Mouse (Mus musculus) CH12.LX (cell line): ENCODE results near the gene Slc38a10.

Experiments used
- CHD1 ChIP-seq: IDR thresholded peaks from 2 replicates; pipeline ENCODE4 v1.6.1; 2012; ENCODE audit warnings: low read depth, low read length, improper control_type of control experiment, inconsistent platforms
- CTCF ChIP-seq, 2 experiments: IDR thresholded peaks in 1 of 2; conservative IDR thresholded peaks in 1 of 2; 2 replicates each; pipeline ENCODE4 v1.5.1; 2011 to 2012; ENCODE audit warnings: low read depth in 2 of 2, low read length in 2 of 2, improper control_type of control experiment in 1 of 2, inconsistent platforms in 1 of 2, mild to moderate bottlenecking in 1 of 2, moderate library complexity in 1 of 2
- E2F4 ChIP-seq: IDR thresholded peaks from 2 replicates; pipeline ENCODE4 v1.6.1; 2011; ENCODE audit warnings: low read depth, low read length, improper control_type of control experiment; ENCODE audit not compliant: insufficient replicate concordance
- EP300 ChIP-seq: IDR thresholded peaks from 2 replicates; pipeline ENCODE4 v1.6.1; 2011; ENCODE audit warnings: low read length, improper control_type of control experiment
- ETS1 ChIP-seq: conservative IDR thresholded peaks from 2 replicates; pipeline ENCODE4 v1.6.1; 2012; ENCODE audit warnings: low read depth, mild to moderate bottlenecking, inconsistent platforms, low read length, improper control_type of control experiment, moderate library complexity
- GABPA ChIP-seq: IDR thresholded peaks from 2 replicates; pipeline ENCODE4 v1.6.1; 2012; ENCODE audit warnings: low read depth, low read length, improper control_type of control experiment, inconsistent platforms; ENCODE audit not compliant: insufficient replicate concordance
- HCFC1 ChIP-seq: IDR thresholded peaks from 2 replicates; pipeline ENCODE4 v1.6.1; 2012; ENCODE audit warnings: low read depth, mild to moderate bottlenecking, inconsistent platforms, low read length, improper control_type of control experiment
- IRF4 ChIP-seq: IDR thresholded peaks from 2 replicates; pipeline ENCODE4 v1.6.1; 2014; ENCODE audit warnings: low read depth, mild to moderate bottlenecking, inconsistent platforms, low read length, improper control_type of control experiment
- JUND ChIP-seq: conservative IDR thresholded peaks from 2 replicates; pipeline ENCODE4 v1.6.1; 2011; ENCODE audit warnings: low read depth, low read length, improper control_type of control experiment
- MEF2A ChIP-seq: IDR thresholded peaks from 2 replicates; pipeline ENCODE4 v1.6.1; 2014; ENCODE audit warnings: low read depth, mild to moderate bottlenecking, inconsistent platforms, low read length, improper control_type of control experiment, borderline replicate concordance
- POLR2A ChIP-seq: IDR thresholded peaks from 2 replicates; pipeline ENCODE4 v1.6.1; 2011; ENCODE audit warnings: low read depth, mild to moderate bottlenecking, improper control_type of control experiment, low read length
- POLR2AphosphoS2 ChIP-seq: IDR thresholded peaks from 2 replicates; pipeline ENCODE4 v1.6.1; 2011; ENCODE audit warnings: low read depth, low read length, improper control_type of control experiment
- SMC3 ChIP-seq: IDR thresholded peaks from 2 replicates; pipeline ENCODE4 v1.6.1; 2011; ENCODE audit warnings: low read depth, low read length, improper control_type of control experiment
- USF1 ChIP-seq: IDR thresholded peaks from 2 replicates; pipeline ENCODE4 v1.6.1; 2014; ENCODE audit warnings: low read depth, mild to moderate bottlenecking, inconsistent platforms, low read length, improper control_type of control experiment

- TF ChIP-seq CTCF (conservative IDR thresholded peaks at IDR 0.05 in 1 of 2, IDR thresholded peaks at IDR 0.05 in 1 of 2; ENCODE audit: low read depth in 2 of 2, low read length in 2 of 2) = no peak
- no peak for TF ChIP-seq JUND
- TF ChIP-seq ETS1 = no peak
- no peak for TF ChIP-seq POLR2AphosphoS2
- TF ChIP-seq GABPA = no peak
- TF ChIP-seq IRF4 = no peak
- TF ChIP-seq MEF2A = no peak
- no peak for TF ChIP-seq E2F4
- TF ChIP-seq POLR2A = no peak
- no peak for TF ChIP-seq HCFC1
- TF ChIP-seq EP300 = no peak
- no peak for TF ChIP-seq USF1
- no peak for TF ChIP-seq CHD1
- TF ChIP-seq SMC3 = no peak
Observed at GRCm38 (mm10) chr11:120171168-120171567, 20.0 kb upstream of the Slc38a10 start.
